Mouse (Mus musculus): ENCODE results near the gene Tax1bp3.

- TF ChIP-seq CTCF (conservative IDR thresholded peaks at IDR 0.05; ENCODE audit: insufficient read depth, insufficient read length, low read depth, low read length) = no peak
- no peak for TF ChIP-seq POLR2A (IDR thresholded peaks at IDR 0.05; ENCODE audit: low read depth, low read length)
These were observed 27.0 kb downstream of the Tax1bp3 start for GRCm38 (mm10) chr11:73203895-73204294.

All from kidney, adult 2 months (tissue).